Mouse (Mus musculus) gastrocnemius, adult 18-20 months (tissue): ENCODE data around the gene Stk39. TPM values are rescaled to one million over a fixed set of nuclear protein-coding genes. Genes with fewer than 3 reads are reported as not detected.

Experiments used
- total RNA-seq, 2 experiments: library from RNA; stranded (reverse); gene quantifications; 2 replicates each; pipeline ENCODE4 v1.2.3; 2021

The Stk39 gene
- total RNA-seq, 2 experiments from 2014 or later = 2.1 to 2.8 TPM

Other genes with a start within 250 kb of the Stk39 start
- gene 4933409G03Rik, start 110.1 kb upstream of the Stk39 start, total RNA-seq = not detected
- not detected for gene 4932414N04Rik, start 184.2 kb upstream of the Stk39 start, total RNA-seq